Comparison of ENCODE assay signal across 21 mouse cellular contexts in genomic region chr19:20557211-20557610, GRCm38 (mm10).
A peak's percentile ranks its signal among the peaks of the same experiment; 100 is the strongest.
DNase-seq lines count a peak whose midpoint lies in the region; ATAC-seq and TF ChIP-seq lines count a peak whose summit lies in the region.
"Had no signal": no experiment of that assay in that cellular context is flagged by ENCODE, and none has a peak within 500 bp of the region (broad histone marks: within the 10 kb centered on the region; RNA-seq: fewer than 3 reads in every experiment).

No protein-coding gene starts in this region.

- H3K27me3 ChIP-seq in forebrain, embryonic 14.5 days (replicated peaks; ENCODE audit: control insufficient read depth, insufficient read depth, low read length) = no peaks in the 10 kb centered on the region
- no peaks in the 10 kb centered on the region for H3K27me3 ChIP-seq in forebrain, postnatal 0 days (ENCODE audit: insufficient read depth, low read length)
- no peaks in the 10 kb centered on the region for H3K27me3 ChIP-seq in lung, embryonic 16.5 days (ENCODE audit: control insufficient read depth, insufficient read depth, low read depth, low read length)
- H3K27me3 ChIP-seq: embryonic facial prominence, embryonic 13.5 days; hindbrain, embryonic 13.5 days had no signal

- H3K9me3 ChIP-seq in forebrain, embryonic 14.5 days (replicated peaks; ENCODE audit: control insufficient read depth, low read length) = no peaks in the 10 kb centered on the region
- H3K9me3 ChIP-seq in forebrain, postnatal 0 days (ENCODE audit: low read length) = no peaks in the 10 kb centered on the region
- H3K9me3 ChIP-seq in lung, embryonic 16.5 days (ENCODE audit: control insufficient read depth, low read length) = no peaks in the 10 kb centered on the region
- H3K9me3 ChIP-seq: embryonic facial prominence, embryonic 13.5 days; heart, embryonic 10.5 days; hindbrain, embryonic 13.5 days had no signal

- DNase-seq in forebrain, embryonic 14.5 days (ENCODE audit: low spot score) = peak; percentile 48
- no peak for DNase-seq in forebrain, postnatal 0 days
- no peak for DNase-seq in lung, adult 18-20 months
- peak; percentile 64 for DNase-seq in brain, embryonic 14.5 days (ENCODE audit: low read depth)
- peak; percentile 14 for DNase-seq in gonadal fat pad, adult 2 months (ENCODE audit: low read depth)
- no peak for DNase-seq in frontal cortex, adult 2 months (ENCODE audit: extremely low spot score in 1 of 2, low spot score in 1 of 2)
- DNase-seq in adrenal gland, adult 8-10 months = no peak
- DNase-seq: adrenal gland, postnatal 10 days; cerebellum, adult 11-12 months; cerebellum, adult 9-11 months; cerebellum, postnatal 36 days; gastrocnemius, adult 2 months; gastrocnemius, postnatal 25 days; heart, adult 18-20 months; heart, postnatal 10 days; kidney, adult 11 months had no signal

- TF ChIP-seq CTCF in forebrain, postnatal 0 days (IDR thresholded peaks at IDR 0.05; ENCODE audit: low read depth) = no peak
- no peak for TF ChIP-seq CTCF in brain, embryonic 14.5 days (IDR thresholded peaks at IDR 0.05; ENCODE audit: borderline replicate concordance, extremely low read depth, insufficient read depth, insufficient read length)

- TF ChIP-seq POLR2A in brain, embryonic 14.5 days (IDR thresholded peaks at IDR 0.05; ENCODE audit: borderline replicate concordance, extremely low read depth, insufficient read depth, insufficient read length, poor library complexity, severe bottlenecking) = no peak

- no peak overlapping the region for H3K4me2 ChIP-seq in forebrain, embryonic 14.5 days (ENCODE audit: low read length)
- H3K4me2 ChIP-seq in forebrain, postnatal 0 days (ENCODE audit: low read depth) = no peak overlapping the region
- H3K4me2 ChIP-seq in lung, embryonic 16.5 days (ENCODE audit: low read depth, low read length) = no peak overlapping the region
- H3K4me2 ChIP-seq: embryonic facial prominence, embryonic 13.5 days; hindbrain, embryonic 13.5 days had no signal

- ATAC-seq in forebrain, embryonic 14.5 days = peak; percentile 82; the same call in 1 of the 2 replicates
- no peak; the same call in 1 of the 2 replicates for ATAC-seq in forebrain, postnatal 0 days
- peak; percentile 51; the same call in 1 of the 2 replicates for ATAC-seq in lung, embryonic 16.5 days (ENCODE audit: low read depth)
- ATAC-seq: hindbrain, postnatal 0 days had no signal

- H3K27ac ChIP-seq in forebrain, embryonic 14.5 days (ENCODE audit: low read depth, low read length) = no peak overlapping the region
- H3K27ac ChIP-seq in forebrain, postnatal 0 days (ENCODE audit: low read depth, low read length) = no peak overlapping the region
- no peak overlapping the region for H3K27ac ChIP-seq in lung, embryonic 16.5 days (ENCODE audit: low read length)
- H3K27ac ChIP-seq: embryonic facial prominence, embryonic 13.5 days; gastrocnemius, adult 2 months; heart, embryonic 10.5 days; hindbrain, embryonic 13.5 days; hindbrain, postnatal 0 days had no signal

- H3K4me3 ChIP-seq in forebrain, embryonic 14.5 days (ENCODE audit: low read depth, low read length) = no peak overlapping the region
- no peak overlapping the region for H3K4me3 ChIP-seq in forebrain, postnatal 0 days (ENCODE audit: low read depth, low read length)
- no peak overlapping the region for H3K4me3 ChIP-seq in lung, embryonic 16.5 days (ENCODE audit: low read length)
- H3K4me3 ChIP-seq: embryonic facial prominence, embryonic 13.5 days; gastrocnemius, adult 2 months; heart, embryonic 10.5 days; hindbrain, embryonic 13.5 days had no signal

- 29% methylated on average over 4 of the region's 4 CpGs for WGBS in forebrain, embryonic 14.5 days
- 27% methylated on average over 4 of the region's 4 CpGs for WGBS in forebrain, postnatal 0 days
- 53% methylated on average over 4 of the region's 4 CpGs for WGBS in lung, embryonic 16.5 days

- no peaks in the 10 kb centered on the region for H3K4me1 ChIP-seq in forebrain, embryonic 14.5 days (ENCODE audit: control insufficient read depth, insufficient read depth, low read length)
- no peaks in the 10 kb centered on the region for H3K4me1 ChIP-seq in forebrain, postnatal 0 days (ENCODE audit: insufficient read depth)
- H3K4me1 ChIP-seq in lung, embryonic 16.5 days (replicated peaks; ENCODE audit: control insufficient read depth, insufficient read depth, low read length) = no peaks in the 10 kb centered on the region
- H3K4me1 ChIP-seq: embryonic facial prominence, embryonic 13.5 days; heart, embryonic 10.5 days; hindbrain, embryonic 13.5 days had no signal

- H3K36me3 ChIP-seq in forebrain, embryonic 14.5 days (ENCODE audit: control insufficient read depth, insufficient read depth, low read length) = no peaks in the 10 kb centered on the region
- no peaks in the 10 kb centered on the region for H3K36me3 ChIP-seq in forebrain, postnatal 0 days (ENCODE audit: insufficient read depth)
- H3K36me3 ChIP-seq in lung, embryonic 16.5 days (ENCODE audit: control insufficient read depth, insufficient read depth, low read length) = no peaks in the 10 kb centered on the region
- H3K36me3 ChIP-seq: embryonic facial prominence, embryonic 13.5 days; heart, embryonic 10.5 days; hindbrain, embryonic 13.5 days had no signal

- H3K9ac ChIP-seq in forebrain, embryonic 14.5 days (ENCODE audit: low read length) = no peak overlapping the region
- H3K9ac ChIP-seq in forebrain, postnatal 0 days = no peak overlapping the region
- no peak overlapping the region for H3K9ac ChIP-seq in lung, embryonic 16.5 days (ENCODE audit: low read length)
- H3K9ac ChIP-seq: embryonic facial prominence, embryonic 13.5 days; hindbrain, embryonic 13.5 days had no signal

Comparison
In these comparisons a context has a peak if more than half of its experiments do, and no peak if none do; other contexts are left out.
1. DNase-seq: peak in forebrain, embryonic 14.5 days (single experiment), brain, embryonic 14.5 days (single experiment) and gonadal fat pad, adult 2 months (single experiment); none in forebrain, postnatal 0 days (single experiment), lung, adult 18-20 months (0 of 2), frontal cortex, adult 2 months (0 of 2) and adrenal gland, adult 8-10 months (single experiment).